Mouse (Mus musculus) forebrain, embryonic 16.5 days (tissue): ENCODE results near the gene Ly6g6c. TPM values are rescaled to one million over a fixed set of nuclear protein-coding genes. Genes with fewer than 3 reads are reported as not detected.

Experiments
- ATAC-seq: fragments of 200-750 bp; cut with Nextera tagmentation; 2 replicates; pipeline ENCODE4 v1.8.0; 2017; ENCODE audit warnings: mild to moderate bottlenecking, moderate library complexity
- H3K27ac ChIP-seq: fragments of 300-500 bp; sonication (generic); 2 replicates; pipeline ENCODE4 v1.5.1; 2014; ENCODE audit warnings: low read length, control low read depth
- H3K27me3 ChIP-seq: fragments of 300-500 bp; sonication (generic); replicated peaks from 2 replicates; pipeline ENCODE4 v1.6.1; 2014; ENCODE audit warnings: low read length; ENCODE audit not compliant: control insufficient read depth, insufficient read depth
- H3K36me3 ChIP-seq: fragments of 300-500 bp; sonication (generic); 2 replicates; pipeline ENCODE4 v1.6.1; 2014; ENCODE audit not compliant: control insufficient read depth, insufficient read depth
- H3K4me1 ChIP-seq: fragments of 300-500 bp; sonication (generic); replicated peaks from 2 replicates; pipeline ENCODE4 v1.6.1; 2014; ENCODE audit warnings: low read length; ENCODE audit not compliant: control insufficient read depth, insufficient read depth
- H3K4me2 ChIP-seq: fragments of 300-500 bp; sonication (generic); 2 replicates; pipeline ENCODE4 v1.6.1; 2014; ENCODE audit warnings: mild to moderate bottlenecking, low read length, control low read depth
- H3K4me3 ChIP-seq: fragments of 300-500 bp; sonication (generic); replicated peaks from 2 replicates; pipeline ENCODE4 v1.5.1; 2014; ENCODE audit warnings: mild to moderate bottlenecking, low read length, control low read depth
- H3K9ac ChIP-seq: fragments of 300-500 bp; sonication (generic); replicated peaks from 2 replicates; pipeline ENCODE4 v1.6.1; 2014; ENCODE audit warnings: low read depth, low read length, control low read depth
- H3K9me3 ChIP-seq: fragments of 300-500 bp; sonication (generic); 2 replicates; pipeline ENCODE4 v1.6.1; 2016; ENCODE audit warnings: low read length; ENCODE audit not compliant: control insufficient read depth
- WGBS: fragments of 180-500 bp; shearing (Covaris S2); extraction: QIAGEN DNeasy Blood & Tissue Kit; methylation state at CpG from one replicate; pipeline ENCODE4 v1.1.7; 2014; 5-methylcytosine and 5-hydroxymethylcytosine counted together
- polyA plus RNA-seq: library from polyadenylated mRNA; unstranded; fragments of >200 nt; fragmentation: Nextera tagmentation; extraction: Ambion mirVana; gene quantifications from 2 replicates; pipeline ENCODE4 v1.2.1, GENCODE M21; 2015

The Ly6g6c gene
- polyA plus RNA-seq, 1 experiment from 2014 or later: not detected

DNA sequence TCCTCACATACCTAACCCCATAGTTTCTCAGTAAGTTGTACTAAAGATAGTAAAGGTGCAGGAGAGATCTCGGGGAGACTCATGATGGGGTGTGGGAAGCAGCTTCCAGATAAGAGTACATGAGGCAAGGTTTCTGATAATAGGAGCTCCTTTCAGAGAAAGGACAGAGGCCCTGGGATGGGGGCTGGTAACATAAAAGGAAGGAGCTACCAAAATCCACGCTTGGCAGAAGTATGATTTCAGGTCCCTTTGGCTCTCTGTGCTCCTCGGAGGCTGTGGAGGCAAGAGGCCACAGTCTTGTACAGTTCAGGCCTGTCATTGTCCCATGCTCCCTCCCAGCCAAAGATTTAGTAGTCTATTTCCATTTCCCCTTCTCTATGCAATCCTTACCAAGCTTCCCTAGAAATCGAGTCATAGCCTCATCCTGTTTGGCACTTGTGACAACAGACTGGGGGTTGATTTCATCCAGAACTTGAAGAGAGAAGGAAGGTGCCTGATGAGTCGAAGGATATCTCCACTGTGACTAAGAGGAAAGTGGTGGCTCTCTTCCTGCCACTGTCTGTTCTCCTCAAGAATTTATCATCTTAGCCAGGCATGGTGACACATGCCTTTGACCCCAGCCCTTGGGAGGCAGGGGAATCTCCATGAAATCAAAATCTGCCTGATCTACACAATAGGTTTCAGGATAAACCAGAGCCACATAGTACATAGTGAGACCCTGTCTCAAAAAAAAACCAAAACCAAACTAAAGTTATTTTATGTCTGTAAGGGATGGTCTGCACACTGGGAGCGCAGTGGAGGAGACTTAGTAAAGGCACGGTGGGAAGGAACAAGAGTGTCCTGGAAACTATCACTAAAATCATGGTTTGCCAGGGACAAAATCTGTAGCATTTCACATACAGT lies 20.0 kb upstream of the Ly6g6c start:
- Histone ChIP-seq H3K27ac (no peak overlapping the region), H3K4me2 (peak overlapping the region; percentile 98), H3K9ac (no peak overlapping the region), H3K36me3 (no peaks in the 10 kb centered on the region), H3K27me3 (no peaks in the 10 kb centered on the region), H3K4me1 (peaks cover 17% of the 10 kb centered on the region), H3K4me3 (peak overlapping the region; percentile 52), H3K9me3 (no peaks in the 10 kb centered on the region)
- no peak for ATAC-seq
- WGBS: 85% methylated on average over 7 of the region's 7 CpGs

DNA sequence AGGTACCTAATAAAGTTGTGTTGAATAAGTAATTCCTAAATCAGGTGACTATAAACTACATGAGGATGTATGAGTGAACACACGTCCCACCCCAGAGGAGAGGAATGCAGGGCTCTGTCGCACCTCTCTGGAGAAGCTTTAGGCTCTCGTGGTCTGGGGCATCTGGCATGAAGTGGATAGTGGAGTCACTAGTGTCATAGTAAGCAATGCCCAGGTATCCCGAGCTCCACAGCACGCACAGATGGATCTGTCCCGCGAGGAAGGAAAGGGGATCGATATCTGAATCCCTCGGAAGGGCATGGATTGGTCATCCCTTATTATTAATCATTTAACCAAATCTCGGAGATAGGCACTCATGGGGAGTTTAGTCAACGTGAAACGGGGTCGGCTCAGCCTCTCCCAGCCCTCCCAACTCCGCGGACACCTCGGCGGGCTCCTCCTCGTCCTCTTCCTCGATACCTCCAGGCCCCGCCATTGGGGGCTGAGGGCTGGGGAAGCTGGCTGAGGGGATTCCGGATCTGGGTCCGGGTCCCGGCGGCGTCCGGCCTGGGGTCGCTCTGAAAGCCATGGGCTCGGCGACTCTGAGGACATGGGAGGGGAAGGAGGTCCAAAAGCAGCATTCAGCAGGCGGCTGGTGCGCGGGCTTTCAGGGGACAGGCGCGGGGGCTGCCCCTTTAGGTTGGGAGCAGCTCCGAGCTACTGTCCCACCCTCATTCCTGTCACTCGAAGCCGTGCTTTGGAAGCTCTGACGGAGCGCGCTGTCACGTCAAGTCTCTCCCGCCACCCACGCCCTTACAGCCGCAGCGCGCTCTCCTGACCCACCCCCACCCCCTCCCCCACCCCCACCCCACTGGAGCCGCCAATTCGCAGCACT lies 19.1 kb upstream of the Ly6g6c start:
- ATAC-seq: peak; percentile 75
- H3K4me1 ChIP-seq: peaks cover 21% of the 10 kb centered on the region
- H3K9ac ChIP-seq: peak overlapping the region; percentile 77
- H3K27ac ChIP-seq: peak overlapping the region; percentile 55
- H3K4me3 ChIP-seq: peak overlapping the region; percentile 52
- H3K9me3 ChIP-seq: no peaks in the 10 kb centered on the region
- H3K36me3 ChIP-seq: no peaks in the 10 kb centered on the region
- peak overlapping the region; percentile 98 for H3K4me2 ChIP-seq
- WGBS: 7% methylated on average over 43 of the region's 48 CpGs
- H3K27me3 ChIP-seq: no peaks in the 10 kb centered on the region

DNA sequence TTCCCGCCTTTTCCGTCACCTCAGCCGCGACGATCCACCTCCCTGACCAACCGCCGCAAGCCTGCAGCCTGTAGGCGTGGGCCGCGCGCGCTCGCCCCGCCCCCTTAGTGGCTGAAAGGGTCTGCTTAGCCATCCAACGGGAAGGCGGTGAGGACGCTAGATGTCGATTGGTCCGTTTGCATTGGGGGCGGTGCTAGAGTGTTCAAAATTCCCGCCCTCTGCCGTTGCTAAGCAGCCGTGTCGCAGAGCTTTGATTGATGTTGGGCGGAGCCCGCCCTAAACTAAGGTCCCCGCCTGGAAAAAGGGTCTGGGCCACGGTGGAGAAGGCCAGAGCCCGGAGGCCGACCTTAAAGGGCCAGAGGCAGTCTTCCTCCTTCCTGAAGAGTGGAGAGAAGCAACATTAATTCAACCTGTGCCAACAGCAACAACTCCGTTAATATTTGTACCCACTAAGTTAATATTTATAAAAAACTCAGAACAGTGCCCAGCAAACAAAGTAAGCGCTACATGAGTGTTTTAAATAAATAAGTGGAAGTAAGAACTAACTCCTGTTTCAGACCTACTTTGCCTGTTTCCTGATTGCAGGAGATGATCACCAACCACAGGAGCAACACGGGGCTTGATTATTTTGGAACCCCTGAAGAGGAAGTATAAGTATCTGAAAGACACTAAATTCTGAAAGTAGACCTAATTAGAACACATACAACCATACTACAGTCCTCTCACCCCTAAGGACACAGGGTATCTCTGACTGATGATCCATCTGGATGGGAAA lies 18.3 kb upstream of the Ly6g6c start, which contains the start of gene Msh5:
Gene Msh5 (minus strand): TSS at position 65 of the 775 bp plus-strand sequence.
- peak within 1 kb of the TSS; percentile 55 for H3K27ac ChIP-seq
- H3K4me1 ChIP-seq: peaks cover 29% of the 10 kb centered on the region
- peak within 1 kb of the TSS; percentile 98 for H3K4me2 ChIP-seq
- no peaks in the 10 kb centered on the region for H3K36me3 ChIP-seq
- H3K4me3 ChIP-seq: peak within 1 kb of the TSS; percentile 52
- WGBS: 2% methylated on average over 31 of the region's 33 CpGs
- peak within 1 kb of the TSS; percentile 77 for H3K9ac ChIP-seq
- no peaks in the 10 kb centered on the region for H3K9me3 ChIP-seq
- no peaks in the 10 kb centered on the region for H3K27me3 ChIP-seq
- peak; percentile 99 for ATAC-seq

DNA sequence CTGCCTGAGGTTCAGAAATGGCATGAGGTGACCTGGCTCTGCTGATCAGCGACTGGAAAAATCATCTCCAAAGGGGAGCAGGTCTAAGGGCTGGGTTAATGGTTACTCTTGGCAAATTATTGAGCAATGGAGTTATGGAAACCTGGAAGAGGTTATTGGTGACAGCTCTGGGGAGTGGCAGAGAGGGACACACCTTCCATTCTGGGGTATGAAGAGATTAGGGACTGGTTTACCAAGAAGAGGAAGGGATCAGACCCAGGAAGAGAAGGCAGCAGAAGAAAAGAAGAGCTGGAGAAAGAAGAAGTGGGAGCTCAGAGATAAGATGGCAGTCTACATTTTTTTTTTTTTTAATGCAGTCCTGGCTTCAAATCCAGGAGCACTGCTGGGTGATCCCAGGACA lies 17.5 kb upstream of the Ly6g6c start:
- Histone ChIP-seq H3K4me1 (peaks cover 35% of the 10 kb centered on the region), H3K36me3 (no peaks in the 10 kb centered on the region), H3K27me3 (no peaks in the 10 kb centered on the region), H3K4me2 (no peak overlapping the region), H3K27ac (no peak overlapping the region), H3K9ac (no peak overlapping the region), H3K4me3 (no peak overlapping the region), H3K9me3 (no peaks in the 10 kb centered on the region)
- ATAC-seq: no peak
- 59% methylated on average over 1 of the region's 1 CpGs for WGBS

DNA sequence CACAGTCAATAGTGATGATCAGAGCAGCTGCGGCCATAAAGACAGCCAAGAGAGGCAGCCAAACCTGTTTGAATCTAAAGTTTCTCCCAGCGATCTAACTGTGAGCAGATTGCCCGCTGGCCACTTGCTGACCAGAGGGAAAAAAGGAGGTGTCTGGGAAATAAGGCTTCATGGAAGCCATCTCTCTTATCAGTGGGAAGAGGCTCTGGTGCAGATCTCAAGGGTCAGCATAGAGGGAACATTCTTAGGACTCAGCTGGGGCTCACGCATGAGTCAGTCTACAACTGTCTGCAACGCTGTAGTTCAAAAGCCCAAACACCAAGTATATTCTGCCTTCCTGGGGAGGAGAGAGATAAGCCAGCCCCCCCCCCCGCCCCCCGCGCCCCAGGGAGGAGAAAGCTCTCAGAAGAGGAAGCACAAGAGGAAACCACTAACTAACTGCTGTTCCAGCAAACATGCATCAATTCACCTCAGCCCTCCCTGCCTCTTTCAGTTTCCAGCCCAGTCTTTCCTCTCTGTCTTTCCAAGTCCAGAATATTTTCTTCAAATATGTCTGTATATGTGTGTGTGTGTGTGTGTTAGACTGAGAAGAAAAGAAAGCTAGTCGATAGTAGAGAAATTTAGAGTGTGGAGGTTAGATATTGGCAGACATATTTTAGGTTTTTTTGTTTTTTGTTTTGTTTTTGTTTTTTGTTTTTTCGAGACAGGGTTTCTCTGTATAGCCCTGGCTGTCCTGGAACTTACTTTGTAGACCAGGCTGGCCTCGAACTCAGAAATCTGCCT lies 16.8 kb upstream of the Ly6g6c start:
- Histone ChIP-seq H3K4me3 (no peak overlapping the region), H3K36me3 (no peaks in the 10 kb centered on the region), H3K4me2 (no peak overlapping the region), H3K27me3 (no peaks in the 10 kb centered on the region), H3K4me1 (peaks cover 35% of the 10 kb centered on the region), H3K27ac (peak overlapping the region; percentile 23), H3K9me3 (no peaks in the 10 kb centered on the region), H3K9ac (no peak overlapping the region)
- ATAC-seq: no peak
- WGBS: 55% methylated on average over 11 of the region's 11 CpGs

DNA sequence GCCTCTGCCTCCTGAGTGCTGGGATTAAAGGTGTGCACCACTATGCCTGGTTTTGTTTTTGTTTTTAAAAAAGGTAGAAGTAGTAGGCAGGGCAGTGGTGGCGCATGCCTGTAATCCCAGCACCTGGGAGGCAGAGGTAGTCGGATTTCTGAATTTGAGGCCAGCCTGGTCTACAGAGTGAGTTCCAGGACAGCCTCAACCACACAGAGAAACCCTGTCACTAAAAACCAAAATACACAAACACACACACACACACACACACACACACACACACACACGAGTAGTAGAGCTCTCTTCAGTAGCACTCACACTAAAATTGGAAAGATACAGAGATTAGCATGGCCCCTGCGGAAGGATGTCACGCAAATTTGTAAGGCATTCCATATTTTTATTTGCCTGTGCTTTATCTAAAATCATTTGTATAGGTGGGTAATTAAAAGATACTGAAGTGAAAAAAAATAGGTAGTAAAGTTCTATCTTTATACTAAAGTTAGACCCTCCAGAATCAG lies 16.2 kb upstream of the Ly6g6c start:
- Histone ChIP-seq H3K4me3 (no peak overlapping the region), H3K9ac (no peak overlapping the region), H3K9me3 (no peaks in the 10 kb centered on the region), H3K27ac (no peak overlapping the region), H3K36me3 (no peaks in the 10 kb centered on the region), H3K4me1 (peaks cover 35% of the 10 kb centered on the region), H3K4me2 (no peak overlapping the region), H3K27me3 (no peaks in the 10 kb centered on the region)
- 75% methylated on average over 5 of the region's 5 CpGs for WGBS
- ATAC-seq: no peak

DNA sequence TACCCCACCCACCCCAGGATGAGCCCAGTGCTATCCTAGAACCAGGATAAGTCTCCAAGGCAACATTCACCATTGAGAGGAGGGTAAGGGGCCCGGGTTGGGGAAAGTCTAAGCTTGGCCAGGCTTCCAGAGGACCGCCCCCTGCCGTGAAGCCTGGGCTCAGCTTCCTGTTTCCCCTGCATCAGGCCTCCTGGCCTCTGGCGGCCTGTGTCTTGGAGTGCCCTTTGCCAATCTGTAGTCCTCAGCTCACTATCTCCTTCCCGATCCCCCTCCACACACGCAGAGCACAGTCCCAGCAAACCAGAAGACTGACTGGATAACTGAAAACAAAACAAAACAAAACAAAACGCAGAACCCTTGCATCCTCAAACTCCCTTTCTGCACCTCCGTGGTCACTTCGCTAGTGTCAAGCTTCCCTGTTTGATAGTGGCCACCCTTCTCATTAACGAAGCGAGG lies 15.6 kb upstream of the Ly6g6c start, which contains the start of gene Clic1:
Gene Clic1 (plus strand): TSS at position 406 of the 456 bp plus-strand sequence.
- Histone ChIP-seq H3K4me3 (peak within 1 kb of the TSS; percentile 49), H3K27ac (peak within 1 kb of the TSS; percentile 87), H3K27me3 (no peaks in the 10 kb centered on the region), H3K36me3 (0 out of 2 replicates have a peak, but pooled peaks cover 2% of the 10 kb centered on the region), H3K9me3 (no peaks in the 10 kb centered on the region), H3K4me1 (peaks cover 35% of the 10 kb centered on the region), H3K9ac (peak within 1 kb of the TSS; percentile 62), H3K4me2 (peak within 1 kb of the TSS; percentile 58)
- ATAC-seq: no peak
- WGBS: 4% methylated on average over 11 of the region's 11 CpGs

DNA sequence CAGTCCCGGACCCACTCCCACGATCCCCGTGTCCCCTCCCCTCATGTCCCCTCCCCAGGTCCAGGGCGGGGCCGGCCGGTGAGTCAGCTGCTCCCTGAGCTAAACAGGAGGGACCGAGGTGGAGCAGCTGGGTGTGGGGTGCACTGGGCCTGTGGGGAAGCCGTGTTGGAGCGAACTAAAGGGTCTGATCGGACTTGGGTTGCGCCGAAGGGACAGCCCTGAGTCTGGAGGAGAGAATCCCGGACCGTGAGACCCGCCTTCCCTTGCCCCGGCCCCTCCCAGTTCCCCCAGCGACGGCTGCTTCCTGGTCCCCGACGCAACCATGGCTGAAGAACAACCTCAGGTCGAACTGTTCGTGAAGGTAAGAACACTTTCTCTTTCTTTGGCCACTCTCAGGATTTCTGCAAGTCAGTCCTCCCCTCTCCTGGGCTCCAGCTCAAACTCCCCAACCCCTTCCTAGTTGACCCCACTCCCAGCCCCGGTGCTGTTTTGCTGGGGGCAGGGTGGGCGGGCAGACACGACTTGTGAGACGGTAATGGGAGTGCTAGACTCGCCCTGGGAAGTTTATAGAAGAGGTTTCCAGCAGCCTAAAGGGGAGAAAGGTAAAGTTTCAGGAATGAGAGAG lies 14.9 kb upstream of the Ly6g6c start:
- no peak for ATAC-seq
- Histone ChIP-seq H3K9ac (peak overlapping the region; percentile 62), H3K4me3 (peak overlapping the region; percentile 49), H3K4me2 (peak overlapping the region; percentile 58), H3K4me1 (peaks cover 35% of the 10 kb centered on the region), H3K27ac (peak overlapping the region; percentile 87), H3K27me3 (no peaks in the 10 kb centered on the region), H3K9me3 (no peaks in the 10 kb centered on the region), H3K36me3 (0 out of 2 replicates have a peak, but pooled peaks cover 2% of the 10 kb centered on the region)
- 1% methylated on average over 27 of the region's 27 CpGs for WGBS
